Mouse (Mus musculus): ENCODE measurements around the gene Evi5.

GRCm38 (mm10) chr5:107708124-107708797 is 166.6 kb downstream of the Evi5 start:
- no peak for TF ChIP-seq MYOG (IDR thresholded peaks at IDR 0.05; ENCODE audit: control insufficient read depth in 1 of 3, insufficient read depth in 1 of 3, insufficient read length in 2 of 3, low read depth in 2 of 3)
- TF ChIP-seq POLR2A (IDR thresholded peaks at IDR 0.05; ENCODE audit: insufficient read length, low read depth), result no peak
- no peak for TF ChIP-seq MAX (IDR thresholded peaks at IDR 0.05; ENCODE audit: low read depth)
- TF ChIP-seq USF1 (IDR thresholded peaks at IDR 0.05; ENCODE audit: low read depth), result no peak
- TF ChIP-seq CEBPB (IDR thresholded peaks at IDR 0.05; ENCODE audit: insufficient read depth, poor library complexity, severe bottlenecking), result no peak
- TF ChIP-seq TCF3 (IDR thresholded peaks at IDR 0.05; ENCODE audit: insufficient read length, low read depth), result no peak
- TF ChIP-seq POLR2AphosphoS2 (IDR thresholded peaks at IDR 0.05; ENCODE audit: insufficient read length, low read depth), result no peak

Data from myocyte (in vitro differentiated cells).